Mouse (Mus musculus): ENCODE results near the gene Dgkz.

GRCm38 (mm10) chr2:91946836-91947235, 28.8 kb downstream of the Dgkz start:
- TF ChIP-seq CTCF (conservative IDR thresholded peaks at IDR 0.05; ENCODE audit: insufficient read depth, insufficient read length, low read depth, low read length), result no peak
- TF ChIP-seq POLR2A (IDR thresholded peaks at IDR 0.05; ENCODE audit: low read depth, low read length), result no peak

All from kidney, adult 2 months (tissue).